Mouse (Mus musculus) midbrain, embryonic 11.5 days (tissue): ENCODE measurements around the gene Cldn15. TPM values are rescaled to one million over a fixed set of nuclear protein-coding genes. Genes with fewer than 3 reads are reported as not detected.

ENCODE experiments used
- ATAC-seq: fragments of 200-750 bp; cut with Nextera tagmentation; 2 replicates; pipeline ENCODE4 v1.8.0; 2017; ENCODE audit warnings: moderate TSS enrichment, moderate library complexity; ENCODE audit not compliant: low FRiP score
- DNase-seq: peaks from one replicate; pipeline ENCODE4 v3.0.0; 2015; ENCODE audit warnings: low spot score; ENCODE audit errors: missing footprints
- H3K27ac ChIP-seq: fragments of 300-500 bp; sonication (generic); 2 replicates; pipeline ENCODE4 v1.5.1; 2014; ENCODE audit warnings: low read depth, low read length
- H3K27me3 ChIP-seq: fragments of 300-500 bp; sonication (generic); 2 replicates; pipeline ENCODE4 v1.6.1; 2014; ENCODE audit warnings: mild to moderate bottlenecking, low read length, moderate library complexity, mixed read lengths; ENCODE audit not compliant: control insufficient read depth, insufficient read depth
- H3K36me3 ChIP-seq: fragments of 300-500 bp; sonication (generic); 2 replicates; pipeline ENCODE4 v1.6.1; 2014; ENCODE audit warnings: mild to moderate bottlenecking, low read length, moderate library complexity, mixed read lengths; ENCODE audit not compliant: control insufficient read depth, insufficient read depth
- H3K4me1 ChIP-seq: fragments of 300-500 bp; sonication (generic); 2 replicates; pipeline ENCODE4 v1.6.1; 2014; ENCODE audit warnings: low read length; ENCODE audit not compliant: control insufficient read depth, insufficient read depth
- H3K4me2 ChIP-seq: fragments of 300-500 bp; sonication (generic); 2 replicates; pipeline ENCODE4 v1.6.1; 2014; ENCODE audit warnings: mild to moderate bottlenecking, moderate library complexity
- H3K4me3 ChIP-seq: fragments of 300-500 bp; sonication (generic); 2 replicates; pipeline ENCODE4 v1.5.1; 2014; ENCODE audit warnings: low read depth, low read length
- H3K9ac ChIP-seq: fragments of 300-500 bp; sonication (generic); 2 replicates; pipeline ENCODE4 v1.6.1; 2014; ENCODE audit warnings: low read length
- H3K9me3 ChIP-seq: fragments of 300-500 bp; sonication (generic); 2 replicates; pipeline ENCODE4 v1.6.1; 2016; ENCODE audit warnings: low read length; ENCODE audit not compliant: control insufficient read depth
- WGBS: fragments of 180-500 bp; shearing (Covaris S2); extraction: QIAGEN DNeasy Blood & Tissue Kit; methylation state at CpG from one replicate; pipeline ENCODE4 v1.1.7; 2014; 5-methylcytosine and 5-hydroxymethylcytosine counted together
- polyA plus RNA-seq: library from polyadenylated mRNA; unstranded; fragments of >200 nt; fragmentation: Nextera tagmentation; extraction: Ambion mirVana; gene quantifications from 2 replicates; pipeline ENCODE4 v1.2.1, GENCODE M21; 2014

The Cldn15 gene
- polyA plus RNA-seq, 1 experiment from 2014 or later = 0.22 TPM

DNA sequence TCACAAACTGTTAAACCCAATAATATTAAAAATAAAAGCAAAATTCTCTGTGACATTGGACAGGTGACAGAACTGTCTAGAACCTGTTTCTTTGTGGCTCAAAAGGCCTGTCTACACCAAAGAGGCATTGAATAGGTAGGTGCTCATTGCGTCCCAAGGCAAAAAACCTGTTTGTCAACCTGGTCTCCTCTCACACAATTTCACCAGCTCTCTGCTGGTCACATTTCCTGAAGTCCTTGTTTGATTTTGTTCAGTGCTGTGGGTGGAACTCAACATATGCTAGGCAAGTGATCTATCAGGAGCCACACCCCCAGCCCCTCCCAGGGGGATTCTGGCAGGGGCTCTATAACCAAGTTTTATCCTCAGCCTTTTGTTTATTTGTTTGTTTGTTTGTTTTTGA is 9.2 kb upstream of the Cldn15 start:
- H3K4me2 ChIP-seq = no peak overlapping the region
- H3K4me1 ChIP-seq = peaks cover 11% of the 10 kb centered on the region
- H3K9ac ChIP-seq = no peak overlapping the region
- no peaks in the 10 kb centered on the region for H3K27me3 ChIP-seq
- no peaks in the 10 kb centered on the region for H3K9me3 ChIP-seq
- DNase-seq = no peak
- ATAC-seq = no peak
- no peaks in the 10 kb centered on the region; the same call in 1 of the 2 replicates for H3K36me3 ChIP-seq
- no peak overlapping the region for H3K27ac ChIP-seq
- no peak overlapping the region for H3K4me3 ChIP-seq
- WGBS = 88% methylated on average over 1 of the region's 1 CpGs

GRCm38 (mm10) chr5:136958991-136959605 is 7.3 kb upstream of the Cldn15 start:
- Histone ChIP-seq H3K9me3 (no peaks in the 10 kb centered on the region), H3K27me3 (no peaks in the 10 kb centered on the region), H3K36me3 (peaks cover 4% of the 10 kb centered on the region), H3K4me2 (no peak overlapping the region), H3K9ac (no peak overlapping the region), H3K27ac (no peak overlapping the region), H3K4me3 (no peak overlapping the region), H3K4me1 (peaks cover 12% of the 10 kb centered on the region)
- 91% methylated on average over 5 of the region's 5 CpGs for whole genome bisulfite sequencing
- ATAC-seq (no peak), DNase-seq (no peak)

- H3K4me2 ChIP-seq = no peak overlapping the region
- H3K4me3 ChIP-seq = no peak overlapping the region
- 94% methylated on average over 6 of the region's 6 CpGs for WGBS
- no peaks in the 10 kb centered on the region for H3K9me3 ChIP-seq
- H3K27ac ChIP-seq = no peak overlapping the region
- peaks cover 9% of the 10 kb centered on the region for H3K4me1 ChIP-seq
- H3K9ac ChIP-seq = no peak overlapping the region
- DNase-seq (no peak), ATAC-seq (no peak)
- peaks cover 7% of the 10 kb centered on the region for H3K36me3 ChIP-seq
- no peaks in the 10 kb centered on the region for H3K27me3 ChIP-seq
Measured at GRCm38 (mm10) chr5:136960053-136960452, 6.4 kb upstream of the Cldn15 start.

DNA sequence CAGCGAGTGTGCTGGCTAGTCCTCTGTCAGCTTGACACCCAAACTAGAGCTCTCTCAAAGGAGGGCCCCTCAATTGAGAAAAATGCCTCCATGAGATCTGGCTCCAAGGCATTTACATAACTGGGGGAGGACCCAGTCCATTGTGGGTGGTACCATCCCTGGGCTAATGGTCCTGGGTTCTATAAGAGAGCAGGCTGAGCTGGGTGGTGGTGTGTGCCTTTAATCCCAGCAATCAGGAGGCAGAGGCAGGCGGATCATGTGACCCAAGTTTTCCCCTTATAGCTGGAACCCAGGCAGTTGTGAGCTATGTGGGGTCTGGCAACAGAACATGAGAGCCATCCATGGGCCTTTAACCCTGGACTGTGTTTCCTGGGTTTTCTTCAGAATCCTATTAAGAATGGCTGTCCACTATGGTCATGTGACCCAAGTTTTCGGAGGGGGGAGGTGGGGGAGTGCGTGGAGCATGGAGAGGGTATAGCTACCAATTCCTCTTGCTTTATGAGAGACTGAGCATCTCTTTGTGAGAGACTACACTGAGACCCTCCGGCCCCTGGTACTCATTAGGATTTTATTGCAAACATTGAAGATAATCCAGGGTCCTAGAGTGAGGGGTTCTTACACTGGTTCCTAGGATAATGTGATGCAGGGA is 5.0 kb upstream of the Cldn15 start:
- peak overlapping the region; percentile 76 for H3K27ac ChIP-seq
- H3K36me3 ChIP-seq = peaks cover 18% of the 10 kb centered on the region
- no peaks in the 10 kb centered on the region for H3K9me3 ChIP-seq
- DNase-seq (no peak), ATAC-seq (peak; percentile 60)
- H3K27me3 ChIP-seq = no peaks in the 10 kb centered on the region
- peak overlapping the region; percentile 70 for H3K9ac ChIP-seq
- peaks cover 9% of the 10 kb centered on the region for H3K4me1 ChIP-seq
- peak overlapping the region; percentile 90 for H3K4me2 ChIP-seq
- WGBS = 28% methylated on average over 5 of the region's 5 CpGs
- H3K4me3 ChIP-seq = peak overlapping the region; percentile 66

GRCm38 (mm10) chr5:136961983-136962461 is 4.4 kb upstream of the Cldn15 start:
- H3K4me1 ChIP-seq = peaks cover 9% of the 10 kb centered on the region
- peak overlapping the region; percentile 66 for H3K4me3 ChIP-seq
- peak overlapping the region; percentile 76 for H3K27ac ChIP-seq
- peak overlapping the region; percentile 90 for H3K4me2 ChIP-seq
- H3K9me3 ChIP-seq = no peaks in the 10 kb centered on the region
- DNase-seq = peak; percentile 99
- ATAC-seq = peak; percentile 92
- 1% methylated on average over 20 of the region's 20 CpGs for WGBS
- H3K27me3 ChIP-seq = no peaks in the 10 kb centered on the region
- peaks cover 18% of the 10 kb centered on the region for H3K36me3 ChIP-seq
- peak overlapping the region; percentile 70 for H3K9ac ChIP-seq

GRCm38 (mm10) chr5:136962501-136962900 is 3.9 kb upstream of the Cldn15 start:
- Histone ChIP-seq H3K9ac (peak overlapping the region; percentile 70), H3K4me2 (peak overlapping the region; percentile 90), H3K9me3 (no peaks in the 10 kb centered on the region), H3K36me3 (peaks cover 18% of the 10 kb centered on the region), H3K27ac (peak overlapping the region; percentile 76), H3K27me3 (no peaks in the 10 kb centered on the region), H3K4me3 (peak overlapping the region; percentile 66), H3K4me1 (peaks cover 9% of the 10 kb centered on the region)
- ATAC-seq (peak; percentile 71), DNase-seq (peak; percentile 98)
- under 1% methylated on average over 10 of the region's 10 CpGs for WGBS

GRCm38 (mm10) chr5:136962966-136963540 is 3.4 kb upstream of the Cldn15 start:
- Histone ChIP-seq H3K4me2 (peak overlapping the region; percentile 90), H3K9ac (peak overlapping the region; percentile 70), H3K27me3 (no peaks in the 10 kb centered on the region), H3K4me1 (peaks cover 9% of the 10 kb centered on the region), H3K4me3 (peak overlapping the region; percentile 66), H3K36me3 (peaks cover 18% of the 10 kb centered on the region), H3K27ac (no peak overlapping the region), H3K9me3 (no peaks in the 10 kb centered on the region)
- DNase-seq = no peak
- ATAC-seq = no peak
- 73% methylated on average over 8 of the region's 8 CpGs for WGBS

DNA sequence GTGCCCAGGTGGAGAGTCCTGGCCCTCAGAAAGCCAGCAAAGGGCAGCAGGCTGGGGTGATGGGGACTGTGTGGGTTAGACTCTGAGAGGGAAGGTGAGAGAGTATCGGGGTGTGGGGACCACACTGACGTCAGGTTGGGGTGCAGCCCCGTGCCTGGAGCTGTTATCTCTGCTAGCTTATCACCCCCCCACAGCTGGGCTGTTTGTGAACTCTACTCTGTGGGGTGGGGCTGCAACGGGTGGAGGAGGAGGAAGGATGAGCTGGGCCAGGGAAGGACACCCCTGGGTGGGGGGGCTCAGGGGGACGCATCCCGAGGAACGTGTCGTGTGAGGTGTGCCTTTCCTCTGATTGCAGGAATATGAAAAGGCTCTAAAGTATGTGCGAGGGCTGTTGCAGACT is 1.2 kb upstream of the Cldn15 start:
- ATAC-seq (no peak), DNase-seq (no peak)
- Histone ChIP-seq H3K4me1 (peaks cover 9% of the 10 kb centered on the region), H3K4me3 (no peak overlapping the region), H3K9ac (no peak overlapping the region), H3K36me3 (peaks cover 18% of the 10 kb centered on the region), H3K9me3 (no peaks in the 10 kb centered on the region), H3K27ac (no peak overlapping the region), H3K27me3 (no peaks in the 10 kb centered on the region), H3K4me2 (no peak overlapping the region)
- WGBS = 93% methylated on average over 9 of the region's 9 CpGs

DNA sequence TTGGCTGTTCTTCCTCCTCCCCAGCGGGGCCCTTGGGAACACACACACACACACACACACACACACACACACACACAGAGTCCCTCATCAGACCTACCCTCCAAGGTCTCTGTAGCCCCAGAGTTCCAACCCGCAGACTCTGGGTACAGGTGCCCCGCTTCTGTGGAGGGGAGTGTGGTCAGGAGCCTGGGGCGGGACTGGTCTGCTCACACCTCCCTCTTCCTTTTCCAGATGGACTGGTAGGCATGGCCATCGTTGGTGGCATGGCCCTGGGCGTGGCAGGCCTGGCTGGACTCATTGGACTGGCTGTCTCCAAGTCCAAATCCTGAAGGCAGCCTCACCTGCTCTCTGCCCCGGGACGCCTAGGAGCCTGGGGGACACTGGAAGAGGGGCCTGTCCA is 730 bp upstream of the Cldn15 start:
- ATAC-seq = no peak
- Histone ChIP-seq H3K4me2 (no peak overlapping the region), H3K9me3 (no peaks in the 10 kb centered on the region), H3K36me3 (peaks cover 18% of the 10 kb centered on the region), H3K4me1 (peaks cover 9% of the 10 kb centered on the region), H3K27ac (no peak overlapping the region), H3K4me3 (no peak overlapping the region), H3K9ac (no peak overlapping the region), H3K27me3 (no peaks in the 10 kb centered on the region)
- DNase-seq = no peak
- 93% methylated on average over 8 of the region's 8 CpGs for WGBS
